Mouse (Mus musculus): Measurements from ENCODE around the gene 2810004N23Rik. TPM values are rescaled to one million over a fixed set of nuclear protein-coding genes. Genes with fewer than 3 reads are reported as not detected.

Gene 2810004N23Rik
- total RNA-seq, 2 experiments from 2014 or later = 32.1 to 33.6 TPM

GRCm38 (mm10) chr8:124790676-124791075, 72.2 kb downstream of the 2810004N23Rik start:
- DNase-seq (ENCODE audit: low spot score) = no peak

Other genes with a start within 250 kb of the 2810004N23Rik start
- 10 to 100 TPM; 10.0 to 15.7 TPM for gene 2310022B05Rik, start 199.8 kb downstream of the 2810004N23Rik start, total RNA-seq (2021)
- 10 to 100 TPM; 17.1 to 20.6 TPM for gene Ttc13, start 141.1 kb downstream of the 2810004N23Rik start, total RNA-seq (2021)
- 1 to 10 TPM; 2.6 to 3.1 TPM for gene Arv1, start 141.0 kb downstream of the 2810004N23Rik start, total RNA-seq (2021)
- gene Fam89a, start 111.3 kb downstream of the 2810004N23Rik start, total RNA-seq (2021) = 1 to 10 TPM in 1 of 2 experiments, under 1 TPM in 1; 0.62 to 1.5 TPM
- gene Trim67, start 70.0 kb downstream of the 2810004N23Rik start, total RNA-seq (2021) = under 1 TPM; 0.05 to 0.21 TPM
- gene Gnpat, start 87 bp downstream of the 2810004N23Rik start, total RNA-seq (2021) = 100 to 1,000 TPM; 138 to 151 TPM
- 1 to 10 TPM; 6.9 to 7.4 TPM for gene Exoc8, start 34.6 kb upstream of the 2810004N23Rik start, total RNA-seq (2021)
- 1 to 10 TPM; 5.5 to 5.9 TPM for gene Sprtn, start 34.8 kb upstream of the 2810004N23Rik start, total RNA-seq (2021)
- gene Egln1, start 86.2 kb upstream of the 2810004N23Rik start, total RNA-seq (2021) = 100 to 1,000 TPM; 155 to 180 TPM
- 10 to 100 TPM; 71.4 to 86.4 TPM for gene Tsnax, start 149.9 kb upstream of the 2810004N23Rik start, total RNA-seq (2021)
- under 1 TPM; 0.71 to 0.85 TPM for gene Disc1, start 191.1 kb upstream of the 2810004N23Rik start, total RNA-seq (2021)